7 mouse cellular contexts compared by ENCODE assay signal in the genomic region with DNA sequence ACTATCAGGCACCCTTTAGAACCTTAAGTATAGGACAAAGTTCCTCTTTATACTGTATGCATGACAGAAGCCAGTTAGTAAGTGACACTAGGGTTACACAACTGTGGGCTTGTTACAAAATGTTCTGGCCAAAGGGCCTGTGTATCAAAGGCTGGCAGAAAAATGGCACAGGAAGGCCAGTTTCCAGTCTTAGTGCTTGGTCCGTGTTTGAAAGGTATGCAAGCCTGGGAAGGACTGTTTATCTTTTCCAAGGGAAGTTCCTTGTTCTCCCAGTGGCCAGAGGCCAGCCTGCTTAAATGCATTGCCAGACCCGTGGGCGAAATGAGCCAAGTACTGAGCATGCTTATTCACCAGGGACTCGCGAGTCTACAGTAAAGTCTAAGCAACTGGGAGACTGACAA. TPM values are rescaled to one million over a fixed set of nuclear protein-coding genes. Genes with fewer than 3 reads are reported as not detected.
DNase-seq lines count a peak whose midpoint lies in the region; ATAC-seq lines count a peak whose summit lies in the region.

No protein-coding gene starts in this region.

- no peak overlapping the region for H3K4me2 ChIP-seq in neural tube, embryonic 15.5 days
- H3K4me2 ChIP-seq in heart, embryonic 16.5 days (ENCODE audit: low read depth, low read length) = no peak overlapping the region

- DNase-seq in neural tube, embryonic 10.5 days (ENCODE audit: extremely low spot score, low spot score) = no peak
- DNase-seq in cerebellum, adult 9-10 months = peak; percentile 68
- DNase-seq in left cerebral cortex, adult 8-10 months (ENCODE audit: low spot score in 2 of 2) = peak; percentile 16 to 47
- DNase-seq in ovary, postnatal 14 days (ENCODE audit: low spot score) = peak; percentile 26
- DNase-seq in embryo, embryonic 11 days = no peak

- WGBS in neural tube, embryonic 15.5 days = 65% methylated on average over 5 of the region's 5 CpGs
- 42% methylated on average over 5 of the region's 5 CpGs for WGBS in heart, embryonic 16.5 days

- no peaks in the 10 kb centered on the region for H3K9me3 ChIP-seq in neural tube, embryonic 15.5 days (replicated peaks)
- H3K9me3 ChIP-seq in heart, embryonic 16.5 days (replicated peaks; ENCODE audit: control insufficient read depth, low read length) = no peaks in the 10 kb centered on the region

- H3K4me3 ChIP-seq in neural tube, embryonic 15.5 days (replicated peaks) = no peak overlapping the region
- H3K4me3 ChIP-seq in heart, embryonic 16.5 days (ENCODE audit: low read length) = no peak overlapping the region

- peaks cover 20% of the 10 kb centered on the region for H3K36me3 ChIP-seq in neural tube, embryonic 15.5 days
- peaks cover 16% of the 10 kb centered on the region for H3K36me3 ChIP-seq in heart, embryonic 16.5 days (ENCODE audit: control insufficient read depth, insufficient read depth)

- H3K27me3 ChIP-seq in neural tube, embryonic 15.5 days (replicated peaks) = no peaks in the 10 kb centered on the region
- H3K27me3 ChIP-seq in heart, embryonic 16.5 days (ENCODE audit: control insufficient read depth, insufficient read depth, low read length) = no peaks in the 10 kb centered on the region

- ATAC-seq in neural tube, embryonic 15.5 days (ENCODE audit: low FRiP score) = no peak
- ATAC-seq in heart, embryonic 16.5 days (replicated peaks; ENCODE audit: extremely low read depth, insufficient read depth, low FRiP score) = peak; percentile 32; the same call in 1 of the 2 replicates

- H3K4me1 ChIP-seq in neural tube, embryonic 15.5 days = peaks cover 12% of the 10 kb centered on the region; the same call in 1 of the 2 replicates
- H3K4me1 ChIP-seq in heart, embryonic 16.5 days (ENCODE audit: control insufficient read depth, insufficient read depth, low read length) = peaks cover 11% of the 10 kb centered on the region

- H3K9ac ChIP-seq in neural tube, embryonic 15.5 days (replicated peaks) = no peak overlapping the region
- H3K9ac ChIP-seq in heart, embryonic 16.5 days (ENCODE audit: low read length) = no peak overlapping the region

- H3K27ac ChIP-seq in neural tube, embryonic 15.5 days (replicated peaks) = 0 out of 2 replicates have a peak overlapping the region, but pooled peaks have one; percentile 41
- H3K27ac ChIP-seq in heart, embryonic 16.5 days (ENCODE audit: low read length) = peak overlapping the region; percentile 59; the same call in 1 of the 2 replicates

RNA-seq across cellular contexts. Expression of a gene that starts 15.0 kb away (rescaled TPM):
- 27.6 and 29.4 TPM in 2 replicates for polyA plus RNA-seq in neural tube, embryonic 15.5 days (2015; fragmentation: Nextera tagmentation; extraction: Ambion mirVana)
- polyA plus RNA-seq in heart, embryonic 16.5 days (2015; fragmentation: Nextera tagmentation; extraction: Ambion mirVana) = 18.2 and 19.5 TPM in 2 replicates
- total RNA-seq in left cerebral cortex, adult 8-10 months (2022) = 10 to 100 TPM; 13.4 to 16.5 (median 14.6) TPM

RNA-seq across cellular contexts. Expression of a gene that starts 35.6 kb away (rescaled TPM):
- 0.09 and 0.12 TPM in 2 replicates for polyA plus RNA-seq in neural tube, embryonic 15.5 days (2015; fragmentation: Nextera tagmentation; extraction: Ambion mirVana)
- not detected in 2 replicates for polyA plus RNA-seq in heart, embryonic 16.5 days (2015; fragmentation: Nextera tagmentation; extraction: Ambion mirVana)
- under 1 TPM; 0.14 to 0.25 (median 0.19) TPM for total RNA-seq in left cerebral cortex, adult 8-10 months (2022)

RNA-seq across cellular contexts. Expression of a gene that starts 39.8 kb away (rescaled TPM):
- polyA plus RNA-seq in neural tube, embryonic 15.5 days (2015; fragmentation: Nextera tagmentation; extraction: Ambion mirVana) = not detected in 2 replicates
- 0.07 TPM in 1 of 2 replicates, not detected in the other for polyA plus RNA-seq in heart, embryonic 16.5 days (2015; fragmentation: Nextera tagmentation; extraction: Ambion mirVana)
- total RNA-seq in left cerebral cortex, adult 8-10 months (2022) = not detected

RNA-seq across cellular contexts. Expression of a gene that starts 42.3 kb away (rescaled TPM):
- polyA plus RNA-seq in neural tube, embryonic 15.5 days (2015; fragmentation: Nextera tagmentation; extraction: Ambion mirVana) = 63.6 and 65.7 TPM in 2 replicates
- polyA plus RNA-seq in heart, embryonic 16.5 days (2015; fragmentation: Nextera tagmentation; extraction: Ambion mirVana) = 57.9 and 67.5 TPM in 2 replicates
- total RNA-seq in left cerebral cortex, adult 8-10 months (2022) = 10 to 100 TPM; 75.6 to 87.1 (median 78.7) TPM

Comparison
In these comparisons a context has a peak if more than half of its experiments do, and no peak if none do; other contexts are left out.
1. DNase-seq: peak in cerebellum, adult 9-10 months (single experiment), left cerebral cortex, adult 8-10 months (2 of 2) and ovary, postnatal 14 days (single experiment); none in neural tube, embryonic 10.5 days (single experiment) and embryo, embryonic 11 days (single experiment).